Mouse (Mus musculus): ENCODE results near the gene Mkrn3. TPM values are rescaled to one million over a fixed set of nuclear protein-coding genes. Genes with fewer than 3 reads are reported as not detected.

The Mkrn3 gene
- total RNA-seq, 2 experiments from 2014 or later, result not detected

DNA sequence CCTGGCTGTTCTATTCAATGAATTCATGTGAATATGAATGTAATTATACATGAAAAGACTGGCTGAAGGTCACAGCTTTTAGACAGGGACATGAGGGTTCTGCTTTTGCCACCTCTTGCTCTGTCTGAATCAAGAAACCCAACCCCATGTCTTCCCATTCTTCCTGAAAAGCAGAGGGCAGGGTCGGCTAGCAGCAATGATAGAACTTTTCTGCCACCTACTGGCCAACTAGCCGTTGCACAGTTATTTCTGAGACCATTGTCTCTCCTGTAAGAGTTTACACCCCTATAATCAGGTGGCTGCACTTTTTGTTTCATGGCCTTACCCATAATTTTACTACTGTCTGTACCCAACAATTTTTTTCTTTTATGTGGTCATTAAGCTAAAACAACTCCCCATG is 37.5 kb downstream of the Mkrn3 start:
- ATAC-seq (ENCODE audit: poor library complexity, severe bottlenecking), result no peak

DNA sequence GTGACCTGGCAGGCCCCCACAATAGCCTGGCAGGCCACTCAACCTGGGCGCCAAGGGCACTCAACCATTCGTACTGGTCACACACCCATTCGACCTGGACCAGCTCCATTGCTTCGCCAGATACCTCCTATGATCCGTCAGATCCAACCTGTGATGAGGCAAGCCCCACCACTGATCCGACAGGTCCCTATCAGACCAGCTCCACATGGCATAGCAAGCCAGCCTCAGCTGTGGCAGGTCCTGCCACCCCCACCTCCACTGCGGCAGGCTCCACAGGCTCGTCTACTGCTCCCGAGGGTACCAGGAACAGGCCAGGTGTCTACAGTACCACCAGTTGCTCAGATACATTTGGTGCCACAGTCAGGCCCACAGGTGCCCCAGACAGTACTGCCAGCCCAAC is 41.4 kb downstream of the Mkrn3 start:
- ATAC-seq (ENCODE audit: poor library complexity, severe bottlenecking), result no peak

DNA sequence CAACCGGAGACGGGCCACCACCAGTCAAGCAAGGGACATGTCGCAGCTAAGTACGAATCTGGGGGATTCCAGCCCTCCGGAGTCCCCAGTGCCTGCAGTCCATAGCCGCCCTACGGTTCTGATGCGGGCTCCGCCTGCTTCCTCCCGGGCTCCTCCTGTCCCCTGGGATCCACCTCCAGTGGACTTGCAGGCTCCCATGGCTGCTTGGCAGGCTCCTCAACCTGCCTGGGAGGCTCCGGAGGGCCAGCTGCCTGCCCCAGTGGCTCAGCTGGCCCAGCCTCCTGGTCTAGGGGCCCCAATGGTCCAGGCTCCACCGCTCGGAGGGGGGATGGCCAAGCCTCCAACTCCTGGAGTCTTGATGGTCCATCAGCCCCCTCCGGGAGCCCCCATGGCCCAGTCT is 42.6 kb downstream of the Mkrn3 start:
- ATAC-seq (ENCODE audit: poor library complexity, severe bottlenecking), result no peak

DNA sequence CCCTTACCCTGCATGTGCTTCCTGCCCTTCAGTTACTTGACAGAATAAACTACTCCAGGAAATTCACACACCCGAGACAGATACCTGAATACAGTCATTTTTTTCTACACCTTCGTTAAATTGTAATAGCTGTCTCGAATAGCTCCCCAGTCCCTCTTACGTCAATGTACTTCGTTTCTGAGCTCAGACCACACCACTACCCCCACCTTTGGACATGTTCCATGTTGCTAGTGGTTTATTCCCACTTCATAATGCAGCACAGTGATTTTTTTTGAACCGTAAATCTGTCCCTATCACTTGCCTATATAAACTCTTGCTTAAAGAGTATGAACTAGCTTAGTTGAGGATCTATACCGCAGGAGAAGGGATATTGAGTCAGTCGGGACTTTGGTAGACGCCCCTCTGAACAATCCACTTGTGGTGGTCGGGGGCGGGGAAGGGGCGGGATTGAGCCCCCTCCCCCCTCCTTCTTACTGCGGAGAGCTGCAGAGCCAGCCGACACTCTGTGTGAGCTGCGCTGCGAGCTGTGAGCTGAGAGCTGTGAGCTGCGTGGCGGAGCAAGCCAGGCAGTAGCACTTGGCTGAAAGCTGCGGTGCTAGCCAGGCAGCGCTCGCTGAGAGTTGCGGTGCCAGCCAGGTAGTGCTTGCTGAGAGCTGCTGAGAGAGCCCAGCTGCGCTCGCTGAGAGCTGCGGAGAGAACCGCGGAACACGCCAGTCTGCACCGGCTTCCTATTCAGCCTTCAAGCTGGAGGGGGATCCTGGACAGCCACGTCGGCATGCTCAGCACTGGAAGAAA is 43.2 kb downstream of the Mkrn3 start, which contains the start of gene Magel2:
Gene Magel2 (plus strand): TSS at position 501 of the 795 bp plus-strand sequence.
- no peak for ATAC-seq (ENCODE audit: poor library complexity, severe bottlenecking)

DNA sequence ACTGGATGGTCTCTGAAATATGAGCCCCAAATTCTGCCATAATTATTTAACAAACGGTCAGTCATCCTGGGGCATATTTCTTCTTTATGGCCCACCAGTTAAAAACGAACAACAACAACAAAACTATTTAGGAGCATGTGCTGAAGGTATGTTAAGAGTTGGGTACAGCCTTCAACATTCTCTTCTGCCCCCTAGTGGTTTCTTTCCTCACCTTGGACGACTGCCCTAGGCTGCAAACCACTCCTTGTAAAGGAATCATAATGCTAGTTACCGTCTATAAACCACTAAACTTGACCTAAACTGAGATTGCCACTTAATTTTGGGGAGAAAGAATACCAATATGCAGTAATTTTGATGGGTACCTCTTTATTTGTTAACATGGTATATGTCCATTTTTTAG is 44.3 kb downstream of the Mkrn3 start:
- ATAC-seq (ENCODE audit: poor library complexity, severe bottlenecking), result no peak

Other genes with a start within 250 kb of the Mkrn3 start
- not detected in 2 replicates for gene Ndn, start 73.6 kb downstream of the Mkrn3 start, total RNA-seq (2015)
- not detected in 2 replicates for gene Ndn, start 73.6 kb downstream of the Mkrn3 start, total RNA-seq (2017)
- not detected in 2 replicates for gene Magel2, start 43.1 kb downstream of the Mkrn3 start, total RNA-seq (2015)
- gene Magel2, start 43.1 kb downstream of the Mkrn3 start, total RNA-seq (2017), result not detected in 2 replicates
- 0.11 and 0.22 TPM in 2 replicates for gene Peg12, start 44.4 kb upstream of the Mkrn3 start, total RNA-seq (2015)
- gene Peg12, start 44.4 kb upstream of the Mkrn3 start, total RNA-seq (2017), result 0.59 and 0.61 TPM in 2 replicates

All from megakaryocyte, adult 5-6 weeks (primary cell).